Mouse (Mus musculus) forebrain, embryonic 13.5 days (tissue): ENCODE measurements around the gene Palm3. TPM values are rescaled to one million over a fixed set of nuclear protein-coding genes. Genes with fewer than 3 reads are reported as not detected.
"Not testable (repeated sequence)": the region's sequence is repeated elsewhere in the genome, so short reads cannot be mapped to it uniquely, and the experiment has no call there.

Experiments used
- ATAC-seq: fragments of 200-750 bp; cut with Nextera tagmentation; 2 replicates; pipeline ENCODE4 v1.8.0; 2017
- H3K27ac ChIP-seq: fragments of 300-500 bp; sonication (generic); 2 replicates; pipeline ENCODE4 v1.5.1; 2015; ENCODE audit warnings: inconsistent platforms, mild to moderate bottlenecking, moderate library complexity
- H3K27me3 ChIP-seq: fragments of 300-500 bp; sonication (generic); 2 replicates; pipeline ENCODE4 v1.6.1; 2015; ENCODE audit warnings: mild to moderate bottlenecking, inconsistent platforms
- H3K36me3 ChIP-seq: fragments of 300-500 bp; sonication (generic); 2 replicates; pipeline ENCODE4 v1.6.1; 2015; ENCODE audit warnings: mild to moderate bottlenecking, inconsistent platforms; ENCODE audit not compliant: poor library complexity, severe bottlenecking
- H3K4me1 ChIP-seq: fragments of 300-500 bp; sonication (generic); 2 replicates; pipeline ENCODE4 v1.6.1; 2015; ENCODE audit warnings: inconsistent platforms
- H3K4me2 ChIP-seq: fragments of 300-500 bp; sonication (generic); 2 replicates; pipeline ENCODE4 v1.6.1; 2015; ENCODE audit warnings: inconsistent platforms, mild to moderate bottlenecking, moderate library complexity
- H3K4me3 ChIP-seq: fragments of 300-500 bp; sonication (generic); 2 replicates; pipeline ENCODE4 v1.5.1; 2015; ENCODE audit warnings: mild to moderate bottlenecking, inconsistent platforms
- H3K9ac ChIP-seq: fragments of 300-500 bp; sonication (generic); 2 replicates; pipeline ENCODE4 v1.6.1; 2015; ENCODE audit warnings: mild to moderate bottlenecking, inconsistent platforms
- H3K9me3 ChIP-seq: fragments of 300-500 bp; sonication (generic); replicated peaks from 2 replicates; pipeline ENCODE4 v1.6.1; 2016; ENCODE audit warnings: inconsistent platforms
- WGBS: fragments of 180-500 bp; shearing (Covaris S2); methylation state at CpG from one replicate; pipeline ENCODE4 v1.1.7; 2015; 5-methylcytosine and 5-hydroxymethylcytosine counted together
- polyA plus RNA-seq: library from polyadenylated mRNA; unstranded; fragments of >200 nt; fragmentation: Nextera tagmentation; extraction: Ambion mirVana; gene quantifications from 2 replicates; pipeline ENCODE4 v1.2.1, GENCODE M21; 2015

The Palm3 gene
- polyA plus RNA-seq, 1 experiment from 2014 or later: 2.1 TPM

DNA sequence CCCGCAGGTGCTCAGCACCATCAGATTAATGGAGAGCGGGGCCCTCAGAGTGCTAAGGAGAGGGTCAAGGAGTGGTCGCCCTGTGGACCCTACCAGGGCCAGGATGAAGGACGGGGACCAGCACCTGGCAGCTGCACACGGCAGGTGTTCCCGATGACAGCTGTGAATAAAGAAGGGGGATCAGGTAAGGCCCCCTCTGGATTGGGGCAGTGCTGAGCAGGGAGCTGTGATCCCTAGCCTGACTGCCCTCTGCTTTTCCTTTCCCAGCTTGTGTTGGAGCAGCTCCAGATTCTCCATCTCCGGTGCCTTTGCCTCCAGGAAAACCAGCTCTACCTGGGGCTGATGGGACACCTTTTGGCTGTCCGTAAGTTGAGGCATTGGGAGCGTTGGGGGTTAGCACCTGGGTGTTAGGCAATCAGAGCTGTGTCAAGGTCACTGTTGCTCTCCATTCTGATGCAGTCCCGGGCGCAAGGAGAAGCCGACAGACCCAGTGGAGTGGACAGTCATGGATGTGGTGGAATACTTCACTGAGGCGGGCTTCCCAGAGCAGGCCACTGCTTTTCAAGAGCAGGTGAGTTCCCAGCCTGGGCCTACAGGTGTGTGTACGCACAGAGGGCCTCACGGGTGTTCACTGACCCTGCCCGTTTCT lies 22.1 kb upstream of the Palm3 start:
- H3K27ac ChIP-seq: no peak overlapping the region; the same call in 1 of the 2 replicates
- H3K36me3 ChIP-seq: peaks cover 42% of the 10 kb centered on the region
- peak overlapping the region; percentile 76 for H3K4me3 ChIP-seq
- H3K4me1 ChIP-seq: peaks cover 37% of the 10 kb centered on the region
- H3K27me3 ChIP-seq: peaks cover 32% of the 10 kb centered on the region
- 66% methylated on average over 16 of the region's 16 CpGs for WGBS
- H3K9ac ChIP-seq: peak overlapping the region; percentile 78
- no peak for ATAC-seq
- peak overlapping the region; percentile 84 for H3K4me2 ChIP-seq
- H3K9me3 ChIP-seq: no peaks in the 10 kb centered on the region

DNA sequence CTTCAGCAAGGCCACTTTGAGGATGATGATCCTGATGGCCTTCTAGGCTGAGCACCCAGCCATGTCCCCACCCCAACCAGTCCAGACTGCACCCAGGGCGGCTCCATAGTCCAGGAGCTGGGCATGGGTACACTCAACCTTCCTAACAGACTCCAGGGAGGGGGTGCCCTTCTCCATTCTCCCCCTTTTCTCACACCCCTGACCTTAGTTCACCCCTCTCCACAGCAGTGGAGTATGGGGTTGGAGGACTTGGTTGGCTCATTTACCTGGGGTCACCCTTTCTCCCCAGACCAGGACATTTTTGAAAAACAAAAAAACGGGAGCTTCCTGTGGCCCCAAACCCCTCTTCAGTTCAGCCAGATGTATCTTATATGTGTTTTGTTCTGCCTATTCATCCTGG lies 21.4 kb upstream of the Palm3 start:
- Histone ChIP-seq H3K27me3 (peaks cover 32% of the 10 kb centered on the region), H3K4me1 (peaks cover 40% of the 10 kb centered on the region), H3K4me2 (no peak overlapping the region), H3K27ac (no peak overlapping the region), H3K9ac (peak overlapping the region; percentile 78; the same call in 1 of the 2 replicates), H3K4me3 (no peak overlapping the region; the same call in 1 of the 2 replicates), H3K36me3 (peaks cover 35% of the 10 kb centered on the region), H3K9me3 (no peaks in the 10 kb centered on the region)
- 86% methylated on average over 2 of the region's 2 CpGs for WGBS
- ATAC-seq: no peak

- peak within 1 kb of the TSS; percentile 43 for H3K4me2 ChIP-seq
Measured at GRCm38 (mm10) chr8:84001281-84002000, 19.8 kb upstream of the Palm3 start, which contains the start of gene 1700067K01Rik. 1700067K01Rik (plus strand) TSS chr8:84001502.

GRCm38 (mm10) chr8:84002957-84003611 lies 18.2 kb upstream of the Palm3 start:
- no peak for ATAC-seq
- H3K36me3 ChIP-seq: peaks cover 33% of the 10 kb centered on the region
- peaks cover 32% of the 10 kb centered on the region for H3K27me3 ChIP-seq
- 58% methylated on average over 12 of the region's 12 CpGs for WGBS
- H3K9me3 ChIP-seq: no peaks in the 10 kb centered on the region
- no peak overlapping the region for H3K9ac ChIP-seq
- H3K27ac ChIP-seq: no peak overlapping the region
- H3K4me2 ChIP-seq: 0 out of 2 replicates have a peak overlapping the region, but pooled peaks have one; percentile 21
- H3K4me1 ChIP-seq: peaks cover 39% of the 10 kb centered on the region
- H3K4me3 ChIP-seq: no peak overlapping the region

More at GRCm38 (mm10) chr8:84001281-84002000, 19.8 kb upstream of the Palm3 start, which contains the start of gene 1700067K01Rik:
- H3K4me3 ChIP-seq: peak within 1 kb of the TSS; percentile 10; the same call in 1 of the 2 replicates
- H3K27me3 ChIP-seq: peaks cover 32% of the 10 kb centered on the region
- 15% methylated on average over 61 of the region's 61 CpGs for WGBS
- no peak within 1 kb of the TSS for H3K27ac ChIP-seq
- no peaks in the 10 kb centered on the region for H3K9me3 ChIP-seq
- H3K9ac ChIP-seq: peak within 1 kb of the TSS; percentile 43; the same call in 1 of the 2 replicates
- H3K36me3 ChIP-seq: peaks cover 33% of the 10 kb centered on the region
- no peak for ATAC-seq
- H3K4me1 ChIP-seq: peaks cover 42% of the 10 kb centered on the region

GRCm38 (mm10) chr8:84003612-84004246 lies 17.5 kb upstream of the Palm3 start:
- peaks cover 32% of the 10 kb centered on the region for H3K27me3 ChIP-seq
- 76% methylated on average over 6 of the region's 6 CpGs for WGBS
- peaks cover 33% of the 10 kb centered on the region for H3K36me3 ChIP-seq
- H3K4me1 ChIP-seq: peaks cover 38% of the 10 kb centered on the region
- no peaks in the 10 kb centered on the region for H3K9me3 ChIP-seq
- ATAC-seq: no peak
- peak overlapping the region; percentile 70 for H3K4me2 ChIP-seq
- 0 out of 2 replicates have a peak overlapping the region, but pooled peaks have one; percentile 70 for H3K9ac ChIP-seq
- H3K27ac ChIP-seq: no peak overlapping the region
- H3K4me3 ChIP-seq: peak overlapping the region; percentile 50

DNA sequence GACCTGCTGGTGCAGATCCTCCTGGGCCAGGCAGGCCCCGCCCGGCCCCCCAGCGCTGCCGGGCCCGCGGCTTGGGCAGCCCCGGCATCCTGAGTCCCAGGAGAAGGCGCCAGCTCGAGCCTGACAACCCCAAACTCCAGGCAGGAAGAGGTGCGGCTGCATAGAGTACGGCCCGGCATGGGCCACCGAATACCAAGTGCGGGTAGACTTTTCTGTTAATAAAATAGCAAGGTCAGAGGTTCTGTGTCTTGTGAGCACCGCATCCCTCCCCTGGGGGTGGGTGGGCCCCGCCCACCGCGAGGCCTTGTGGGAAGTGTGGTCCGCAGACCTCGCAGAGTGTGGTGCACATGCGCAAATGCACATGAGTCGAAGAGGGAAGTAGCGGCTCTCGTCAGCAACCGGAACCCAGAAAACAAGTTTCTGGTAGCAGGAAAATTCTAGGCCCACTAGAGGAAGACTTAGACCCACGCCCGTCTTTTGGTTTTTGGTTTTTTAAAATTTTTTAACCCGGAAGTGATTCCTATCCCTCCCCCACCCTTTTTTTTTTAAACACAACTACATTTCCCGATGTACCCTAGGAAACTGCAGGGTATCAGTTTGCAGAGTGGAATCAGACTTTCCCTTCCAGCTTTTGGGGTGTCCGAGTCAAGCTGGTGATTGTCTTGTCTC lies 16.6 kb upstream of the Palm3 start:
- Histone ChIP-seq H3K36me3 (peaks cover 31% of the 10 kb centered on the region), H3K4me3 (peak overlapping the region; percentile 50), H3K27ac (peak overlapping the region; percentile 27; the same call in 1 of the 2 replicates), H3K27me3 (peaks cover 32% of the 10 kb centered on the region), H3K4me2 (peak overlapping the region; percentile 70), H3K9ac (peak overlapping the region; percentile 70), H3K4me1 (peaks cover 28% of the 10 kb centered on the region), H3K9me3 (no peaks in the 10 kb centered on the region)
- peak; percentile 90 for ATAC-seq
- WGBS: 1% methylated on average over 30 of the region's 30 CpGs

- not testable (repeated sequence) for H3K4me3 ChIP-seq, H3K4me2 ChIP-seq, ATAC-seq, H3K9ac ChIP-seq, H3K9me3 ChIP-seq, H3K27ac ChIP-seq
- WGBS: 94% methylated on average over 7 of the region's 7 CpGs
- peaks cover 22% of the 10 kb centered on the region for H3K36me3 ChIP-seq
- H3K4me1 ChIP-seq: peaks cover 27% of the 10 kb centered on the region
- H3K27me3 ChIP-seq: peaks cover 30% of the 10 kb centered on the region
Measured at GRCm38 (mm10) chr8:84005502-84005901, 15.8 kb upstream of the Palm3 start.

DNA sequence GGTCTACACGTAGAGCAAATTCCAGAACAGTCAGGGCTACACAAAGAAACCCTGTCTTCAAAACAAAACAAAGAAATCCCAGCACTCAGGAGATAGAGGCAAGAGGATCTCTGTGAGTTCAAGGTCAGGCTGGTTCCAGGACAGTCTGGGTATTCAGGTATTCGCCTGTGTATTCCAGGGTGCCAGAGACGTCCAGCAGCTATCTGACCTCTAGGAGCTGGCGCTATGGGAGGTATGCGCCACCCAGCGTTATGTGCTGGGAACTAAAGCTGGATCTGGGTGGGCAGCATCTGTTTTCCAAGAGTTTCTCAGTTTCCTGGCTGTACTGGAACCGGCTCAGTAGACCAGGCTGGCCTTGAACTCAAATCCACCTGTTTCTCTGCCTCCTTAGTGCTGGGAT lies 12.9 kb upstream of the Palm3 start:
- no peaks in the 10 kb centered on the region for H3K9me3 ChIP-seq
- WGBS: 30% methylated on average over 7 of the region's 7 CpGs
- no peak overlapping the region for H3K27ac ChIP-seq
- no peaks in the 10 kb centered on the region for H3K36me3 ChIP-seq
- no peak for ATAC-seq
- H3K9ac ChIP-seq: no peak overlapping the region
- H3K27me3 ChIP-seq: peaks cover 35% of the 10 kb centered on the region
- H3K4me1 ChIP-seq: peaks cover 38% of the 10 kb centered on the region
- no peak overlapping the region for H3K4me2 ChIP-seq
- no peak overlapping the region for H3K4me3 ChIP-seq

DNA sequence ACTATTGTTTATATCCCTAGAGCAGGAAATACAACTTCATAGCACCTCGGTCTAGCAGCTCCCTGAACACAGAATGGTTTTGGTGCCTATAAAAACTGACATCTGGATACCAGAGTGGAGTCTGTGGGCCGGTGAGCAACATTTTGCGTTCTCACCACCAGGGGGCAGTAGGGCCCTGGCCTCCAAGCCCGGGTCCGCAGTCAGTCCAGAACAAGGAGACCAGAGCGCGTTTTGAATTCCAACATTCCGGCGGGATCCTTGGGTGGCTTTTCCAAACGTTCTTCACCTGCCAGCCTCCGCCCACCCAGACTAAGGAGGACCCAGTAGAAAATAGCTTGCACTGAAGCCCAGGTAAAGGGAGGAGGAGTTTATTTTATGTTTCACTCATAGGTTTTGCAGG lies 11.4 kb upstream of the Palm3 start:
- Histone ChIP-seq H3K9ac (no peak overlapping the region), H3K36me3 (no peaks in the 10 kb centered on the region), H3K4me3 (0 out of 2 replicates have a peak overlapping the region, but pooled peaks have one; percentile 2), H3K4me2 (no peak overlapping the region), H3K4me1 (peaks cover 29% of the 10 kb centered on the region), H3K27ac (no peak overlapping the region), H3K27me3 (peaks cover 42% of the 10 kb centered on the region), H3K9me3 (no peaks in the 10 kb centered on the region)
- ATAC-seq: no peak
- WGBS: 2% methylated on average over 11 of the region's 11 CpGs

GRCm38 (mm10) chr8:84010625-84011611 lies 10.4 kb upstream of the Palm3 start:
- Histone ChIP-seq H3K4me1 (peaks cover 26% of the 10 kb centered on the region), H3K27ac (no peak overlapping the region), H3K4me3 (peak overlapping the region; percentile 53), H3K27me3 (peaks cover 42% of the 10 kb centered on the region), H3K9me3 (no peaks in the 10 kb centered on the region), H3K4me2 (peak overlapping the region; percentile 98), H3K36me3 (no peaks in the 10 kb centered on the region), H3K9ac (peak overlapping the region; percentile 64)
- peak; percentile 55 for ATAC-seq
- 1% methylated on average over 78 of the region's 83 CpGs for WGBS
